Mouse (Mus musculus) testis, adult 2 months (tissue): ENCODE measurements around the gene Tmem108. TPM values are rescaled to one million over a fixed set of nuclear protein-coding genes. Genes with fewer than 3 reads are reported as not detected.

Experiments used
- H3K27ac ChIP-seq: fragments of 200-500 bp; 2 replicates; pipeline ENCODE4 v1.5.1; 2012; ENCODE audit warnings: low read depth, low read length; ENCODE audit not compliant: control insufficient read depth, insufficient read depth
- H3K27me3 ChIP-seq: fragments of 200-500 bp; 2 replicates; pipeline ENCODE4 v1.6.1; 2012; ENCODE audit warnings: mild to moderate bottlenecking, low read length, moderate library complexity; ENCODE audit not compliant: control insufficient read depth, insufficient read depth
- H3K36me3 ChIP-seq: fragments of 200-500 bp; 2 replicates; pipeline ENCODE4 v1.6.1; 2012; ENCODE audit warnings: mild to moderate bottlenecking, low read length; ENCODE audit not compliant: control insufficient read depth, insufficient read depth
- H3K4me1 ChIP-seq: fragments of 200-500 bp; 2 replicates; pipeline ENCODE4 v1.6.1; 2012; ENCODE audit warnings: low read length; ENCODE audit not compliant: control insufficient read depth, insufficient read depth
- H3K4me3 ChIP-seq: fragments of 200-500 bp; 2 replicates; pipeline ENCODE4 v1.5.1; 2012; ENCODE audit warnings: low read depth, mild to moderate bottlenecking, low read length, moderate library complexity, mixed read lengths; ENCODE audit not compliant: control insufficient read depth
- CTCF ChIP-seq: fragments of 200-500 bp; IDR thresholded peaks from 2 replicates; pipeline ENCODE4 v1.5.1; 2012; ENCODE audit warnings: low read depth, mild to moderate bottlenecking, inconsistent platforms, low read length, moderate library complexity; ENCODE audit not compliant: control insufficient read depth, insufficient read depth, insufficient replicate concordance
- POLR2A ChIP-seq: fragments of 200-500 bp; IDR thresholded peaks from 2 replicates; pipeline ENCODE4 v1.6.1; 2012; ENCODE audit warnings: low read depth, mild to moderate bottlenecking, inconsistent platforms, low read length, moderate library complexity; ENCODE audit not compliant: control insufficient read depth
- polyA plus RNA-seq: library from polyadenylated mRNA; depleted of rRNA; stranded (reverse); fragments of >200 nt; gene quantifications from 2 replicates; pipeline ENCODE4 v1.2.3, GENCODE M21; 2012

Gene Tmem108
- polyA plus RNA-seq, 1 experiment = 4.7 TPM

GRCm38 (mm10) chr9:103582249-103582961, 179.2 kb downstream of the Tmem108 start:
- no peaks in the 10 kb centered on the region for H3K36me3 ChIP-seq
- H3K27ac ChIP-seq = no peak overlapping the region
- no peaks in the 10 kb centered on the region for H3K4me1 ChIP-seq
- no peak overlapping the region for H3K4me3 ChIP-seq
- no peak for TF ChIP-seq POLR2A
- no peaks in the 10 kb centered on the region for H3K27me3 ChIP-seq

- H3K4me1 ChIP-seq = no peaks in the 10 kb centered on the region
- H3K36me3 ChIP-seq = no peaks in the 10 kb centered on the region
- TF ChIP-seq CTCF = no peak
- TF ChIP-seq POLR2A = no peak
- no peak overlapping the region for H3K27ac ChIP-seq
- H3K4me3 ChIP-seq = no peak overlapping the region
- no peaks in the 10 kb centered on the region for H3K27me3 ChIP-seq
Measured at GRCm38 (mm10) chr9:103580621-103581020, 181.0 kb downstream of the Tmem108 start.

DNA sequence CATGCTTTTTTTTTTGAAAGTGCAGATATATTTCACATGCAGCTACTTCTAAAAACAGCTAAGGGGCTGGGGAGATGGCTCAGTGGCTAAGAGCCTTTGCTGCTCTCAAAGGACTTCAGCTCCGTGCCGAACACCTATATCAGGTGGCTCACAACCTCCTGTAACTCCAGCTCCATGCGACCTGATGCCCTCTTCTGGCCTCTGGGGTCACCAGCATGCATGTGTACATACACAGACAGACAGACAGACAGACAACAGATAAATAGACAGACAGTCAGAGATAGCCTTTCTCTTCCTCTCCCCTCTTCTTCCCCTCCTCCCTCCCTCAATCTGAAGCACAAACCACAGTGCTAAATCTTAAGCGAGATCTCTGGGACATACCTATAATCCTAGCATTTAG, 181.5 kb downstream of the Tmem108 start:
- no peaks in the 10 kb centered on the region for H3K36me3 ChIP-seq
- H3K27me3 ChIP-seq = no peaks in the 10 kb centered on the region
- no peak overlapping the region for H3K4me3 ChIP-seq
- TF ChIP-seq CTCF = no peak
- TF ChIP-seq POLR2A = no peak
- H3K4me1 ChIP-seq = no peaks in the 10 kb centered on the region
- H3K27ac ChIP-seq = no peak overlapping the region

GRCm38 (mm10) chr9:103579411-103580026, 182.1 kb downstream of the Tmem108 start:
- TF ChIP-seq POLR2A (no peak), CTCF (no peak)
- H3K36me3 ChIP-seq = no peaks in the 10 kb centered on the region
- H3K4me3 ChIP-seq = no peak overlapping the region
- H3K27me3 ChIP-seq = no peaks in the 10 kb centered on the region
- H3K4me1 ChIP-seq = no peaks in the 10 kb centered on the region
- no peak overlapping the region for H3K27ac ChIP-seq

- Histone ChIP-seq H3K27ac (no peak overlapping the region), H3K4me3 (no peak overlapping the region), H3K27me3 (no peaks in the 10 kb centered on the region), H3K4me1 (no peaks in the 10 kb centered on the region), H3K36me3 (no peaks in the 10 kb centered on the region)
- no peak for TF ChIP-seq POLR2A
- TF ChIP-seq CTCF = no peak
Measured at GRCm38 (mm10) chr9:103577731-103578130, 183.9 kb downstream of the Tmem108 start.

GRCm38 (mm10) chr9:103577181-103577580, 184.5 kb downstream of the Tmem108 start:
- TF ChIP-seq POLR2A (no peak), CTCF (no peak)
- no peak overlapping the region for H3K4me3 ChIP-seq

GRCm38 (mm10) chr9:103575901-103576300, 185.7 kb downstream of the Tmem108 start:
- TF ChIP-seq CTCF (no peak), POLR2A (no peak)
- Histone ChIP-seq H3K27ac (no peak overlapping the region), H3K4me1 (no peaks in the 10 kb centered on the region), H3K36me3 (no peaks in the 10 kb centered on the region), H3K4me3 (no peak overlapping the region), H3K27me3 (no peaks in the 10 kb centered on the region)

More at GRCm38 (mm10) chr9:103577181-103577580, 184.5 kb downstream of the Tmem108 start:
- Histone ChIP-seq H3K4me1 (no peaks in the 10 kb centered on the region), H3K27ac (no peak overlapping the region), H3K27me3 (no peaks in the 10 kb centered on the region), H3K36me3 (no peaks in the 10 kb centered on the region)
